Mouse (Mus musculus) E14TG2a.4 (cell line): ENCODE measurements around the gene Gpd1.
"Not testable (repeated sequence)": the region's sequence is repeated elsewhere in the genome, so short reads cannot be mapped to it uniquely, and the experiment has no call there.

Experiments used
- CTCF ChIP-seq: conservative IDR thresholded peaks from 2 replicates; pipeline ENCODE4 v1.5.1; 2014; ENCODE audit warnings: low read length
- NANOG ChIP-seq: IDR thresholded peaks from 2 replicates; pipeline ENCODE4 v1.6.1; 2014; ENCODE audit warnings: borderline replicate concordance, low read length, mixed read lengths

DNA sequence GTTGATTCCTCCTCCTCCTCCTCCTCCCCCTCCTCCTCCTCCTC is 55.4 kb downstream of the Gpd1 start, which contains the start of gene Cers5:
- not testable (repeated sequence) for TF ChIP-seq CTCF, NANOG
